Mouse (Mus musculus) 416B (cell line): ENCODE measurements around the gene Hax1.

ENCODE experiments used
- DNase-seq: peaks from one replicate; pipeline ENCODE4 v3.0.0; 2011; ENCODE audit warnings: low read depth

Gene Hax1

DNA sequence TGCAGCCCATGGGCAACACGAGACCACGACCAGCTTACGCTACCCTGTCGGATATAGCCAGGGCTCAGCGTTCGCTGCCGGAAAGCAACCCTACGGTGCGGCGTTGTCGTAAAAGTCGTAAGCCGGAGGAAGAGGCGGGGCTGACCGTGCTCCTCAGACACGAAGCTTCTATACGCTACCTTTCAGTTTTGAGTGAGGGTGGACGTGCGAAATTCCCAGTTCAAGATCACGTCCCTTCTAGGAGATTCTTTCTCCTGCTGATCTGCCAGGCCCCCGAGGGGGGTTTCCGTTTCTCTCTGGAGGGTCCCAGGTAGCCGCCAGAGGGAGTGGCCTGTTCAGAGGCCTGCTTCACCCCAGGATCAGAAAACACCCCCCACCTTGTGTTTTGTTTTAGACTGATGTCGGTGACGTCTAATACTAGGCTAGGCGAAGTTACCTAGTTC lies at the start of gene Hax1:
Gene Hax1 (minus strand): TSS at position 169 of the 443 bp plus-strand sequence.
- DNase-seq = peak; percentile 97

- peak; percentile 23 for DNase-seq
Measured at GRCm38 (mm10) chr3:90036263-90036662, 37.7 kb upstream of the Hax1 start.

GRCm38 (mm10) chr3:90034653-90035052 lies 36.1 kb upstream of the Hax1 start:
- DNase-seq = no peak

- DNase-seq = peak; percentile 23
Measured at GRCm38 (mm10) chr3:90016626-90017025, 18.0 kb upstream of the Hax1 start.

- no peak for DNase-seq
Measured at GRCm38 (mm10) chr3:90010291-90010690, 11.7 kb upstream of the Hax1 start.

DNA sequence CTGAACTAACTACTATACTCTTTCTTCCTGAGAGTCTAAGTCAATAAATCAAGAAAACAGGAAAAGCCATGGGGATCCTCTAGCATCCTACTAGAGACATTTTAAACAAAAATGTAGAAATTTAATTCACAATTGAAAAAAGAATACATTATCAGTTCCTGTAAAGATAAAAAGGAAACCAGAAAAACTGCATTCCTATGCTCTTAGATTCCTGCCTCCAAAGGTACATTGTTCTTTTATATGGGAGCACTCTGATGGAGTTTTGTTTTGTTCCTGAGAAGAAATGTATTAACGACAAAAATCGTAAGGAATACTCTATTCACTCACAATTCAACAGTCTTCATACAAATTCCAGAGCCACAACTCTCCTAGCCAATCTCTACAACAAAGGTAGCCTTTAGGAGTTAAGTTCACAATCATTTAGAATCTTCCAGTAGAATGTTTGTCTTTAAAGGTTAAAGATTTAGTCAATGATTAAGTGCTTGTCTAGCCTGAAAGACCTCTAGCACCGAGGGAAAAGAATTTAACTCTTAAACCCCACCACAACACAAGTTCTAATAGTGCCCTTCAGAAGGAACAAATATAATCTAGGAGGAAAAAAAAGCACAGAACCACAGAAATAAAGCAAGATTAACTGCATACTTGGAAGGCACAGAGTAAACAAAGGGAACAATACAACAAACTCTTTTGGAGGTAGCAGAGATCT lies 5.7 kb upstream of the Hax1 start:
- no peak for DNase-seq

GRCm38 (mm10) chr3:89999830-90000229 lies 1.2 kb upstream of the Hax1 start:
- no peak for DNase-seq

DNA sequence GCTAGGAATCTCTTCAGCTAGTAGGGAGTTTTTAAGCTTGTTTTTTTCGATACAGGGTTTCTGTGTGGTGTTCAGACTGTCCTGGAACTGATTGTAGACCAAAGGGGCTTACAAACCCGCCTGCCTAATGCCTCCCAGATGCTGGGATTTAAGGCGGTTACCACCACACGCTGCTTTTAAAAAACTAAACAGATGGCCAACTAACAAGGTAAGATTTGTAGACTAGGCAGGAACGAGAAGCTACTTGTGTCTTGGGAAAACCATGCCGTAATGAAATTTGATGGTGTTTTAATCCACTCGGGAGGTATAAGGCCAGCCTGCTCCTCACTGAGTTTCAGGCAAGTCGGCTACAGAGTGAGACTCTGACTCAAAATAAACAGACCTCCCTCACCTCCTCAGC lies 510 bp upstream of the Hax1 start:
- DNase-seq = peak; percentile 22

- peak; percentile 59 for DNase-seq
Measured at GRCm38 (mm10) chr3:89997791-89998495, 637 bp downstream of the Hax1 start.

DNA sequence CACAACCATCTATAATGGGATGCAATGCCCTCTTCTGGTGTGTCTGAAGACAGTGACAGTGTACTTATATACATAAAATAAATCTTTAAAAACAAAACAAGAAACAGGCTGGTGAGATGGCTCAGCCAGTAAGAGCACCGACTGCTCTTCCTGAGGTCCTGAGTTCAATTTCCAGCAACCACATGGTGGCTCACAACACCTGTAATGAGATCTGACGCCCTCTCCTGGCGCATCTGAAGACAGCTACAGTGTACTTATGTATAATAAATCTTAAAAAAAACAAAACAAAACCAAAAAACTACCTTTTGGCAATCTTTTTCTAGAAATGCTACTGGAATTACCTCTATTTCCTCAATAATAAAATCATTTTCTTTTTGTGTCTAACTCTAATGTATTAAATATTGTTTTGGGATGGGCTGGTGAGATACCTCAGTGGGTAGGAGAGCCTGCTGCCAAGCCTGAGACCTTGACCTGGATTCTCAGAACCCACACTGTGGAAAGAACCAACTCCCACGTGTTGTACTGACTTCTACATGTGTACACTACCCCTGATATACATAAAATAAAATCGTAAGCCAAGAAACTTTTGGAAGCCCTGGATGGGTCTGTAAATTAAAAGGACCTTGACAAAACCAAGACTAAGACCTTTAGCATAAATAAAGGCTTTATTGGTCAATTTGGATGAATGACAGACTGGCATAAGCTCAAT lies 3.6 kb downstream of the Hax1 start:
- peak; percentile 41 for DNase-seq

GRCm38 (mm10) chr3:89987822-89988221 lies 10.8 kb downstream of the Hax1 start:
- DNase-seq = peak; percentile 95

- DNase-seq = peak; percentile 53
Measured at GRCm38 (mm10) chr3:89987211-89987610, 11.4 kb downstream of the Hax1 start.

- no peak for DNase-seq
Measured at GRCm38 (mm10) chr3:89982426-89982825, 16.2 kb downstream of the Hax1 start.

- peak; percentile 75 for DNase-seq
Measured at GRCm38 (mm10) chr3:89976859-89977258, 21.7 kb downstream of the Hax1 start.

DNA sequence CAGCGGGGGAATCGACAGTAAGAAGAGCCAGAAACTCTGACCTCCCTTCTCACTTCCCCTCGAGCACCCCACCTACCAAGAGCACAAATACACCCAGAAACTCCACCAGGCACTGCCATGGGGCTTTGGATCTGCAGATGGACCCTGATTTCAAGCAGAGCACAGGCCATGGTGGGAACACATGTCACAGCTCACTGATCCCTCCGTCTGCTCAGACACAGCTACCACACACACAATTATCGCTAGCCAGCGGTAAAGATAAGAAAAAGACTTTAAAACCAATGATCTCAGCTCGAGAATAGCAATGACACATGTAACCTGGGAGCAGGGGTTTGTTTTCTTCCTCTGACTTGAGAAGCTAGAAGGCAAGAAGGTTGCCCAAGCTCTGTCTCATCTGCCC lies 30.1 kb downstream of the Hax1 start:
- DNase-seq = no peak

GRCm38 (mm10) chr3:89966946-89967345 lies 31.6 kb downstream of the Hax1 start:
- peak; percentile 75 for DNase-seq

- no peak for DNase-seq
Measured at GRCm38 (mm10) chr3:89965972-89966371, 32.6 kb downstream of the Hax1 start.

- no peak for DNase-seq
Measured at GRCm38 (mm10) chr3:89965557-89965956, 33.0 kb downstream of the Hax1 start.

DNA sequence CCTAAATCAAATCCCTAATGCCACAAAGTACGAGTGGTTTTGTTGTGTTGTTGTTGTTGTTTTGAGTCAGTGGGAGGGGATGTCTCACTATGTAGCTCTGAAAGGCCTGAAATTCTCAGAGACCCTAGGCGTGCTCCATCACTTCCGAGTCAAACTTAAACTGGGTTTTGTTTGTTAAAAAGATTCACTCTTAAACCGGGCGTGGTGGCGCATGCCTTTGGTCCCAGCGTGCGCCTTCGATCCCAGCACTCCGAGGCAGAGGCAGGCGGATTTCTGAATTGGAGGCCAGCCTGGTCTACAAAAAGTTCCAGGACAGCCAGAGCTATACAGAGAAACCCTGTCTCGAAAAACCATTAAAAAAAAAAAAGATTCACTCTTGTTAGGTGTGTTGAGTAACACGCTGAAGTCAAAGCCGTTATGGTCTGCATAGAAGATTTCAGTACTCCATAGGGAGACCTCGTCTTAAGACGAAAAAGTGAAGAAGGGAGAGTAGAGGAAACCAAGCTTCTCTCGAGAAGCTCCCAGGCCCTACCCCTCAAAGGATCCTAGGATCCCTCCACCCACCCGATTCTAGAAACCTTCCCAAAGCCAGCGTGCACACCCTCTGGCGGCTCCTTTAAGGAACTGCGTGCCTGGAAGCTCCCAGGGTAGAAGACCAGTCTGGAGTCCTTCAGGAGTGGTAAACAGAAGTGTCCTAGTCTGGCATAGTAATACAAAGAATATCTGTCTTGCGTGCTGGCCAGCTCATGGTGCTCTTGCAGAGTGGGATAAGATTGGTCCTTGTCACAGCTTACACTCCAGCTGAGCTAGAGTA lies 34.4 kb downstream of the Hax1 start:
- peak; percentile 77 for DNase-seq

- DNase-seq = peak; percentile 51
Measured at GRCm38 (mm10) chr3:89963221-89963763, 35.3 kb downstream of the Hax1 start, which contains the start of gene Atp8b2. TSS of gene Atp8b2 (minus strand) at chr3:89963508.

- DNase-seq = no peak
Measured at GRCm38 (mm10) chr3:89962751-89963220, 35.8 kb downstream of the Hax1 start.
